Mouse (Mus musculus) bone marrow, adult 2 months (tissue): ENCODE data around the gene Lsamp. TPM values are rescaled to one million over a fixed set of nuclear protein-coding genes. Genes with fewer than 3 reads are reported as not detected.

Source experiments
- H3K27ac ChIP-seq: fragments of 200-500 bp; 2 replicates; pipeline ENCODE4 v1.5.1; 2012; ENCODE audit warnings: low read depth, mild to moderate bottlenecking, control low read depth, inconsistent platforms, low read length; ENCODE audit not compliant: control insufficient read depth, poor library complexity, insufficient read depth
- H3K4me1 ChIP-seq: fragments of 200-500 bp; 2 replicates; pipeline ENCODE4 v1.6.1; 2011; ENCODE audit warnings: low read length; ENCODE audit not compliant: control insufficient read depth, insufficient read depth
- H3K4me3 ChIP-seq: fragments of 200-500 bp; replicated peaks from 2 replicates; pipeline ENCODE3; 2011; ENCODE audit warnings: mild to moderate bottlenecking, low read depth, low read length, control low read depth; ENCODE audit not compliant: control insufficient read depth
- CTCF ChIP-seq: fragments of 200-500 bp; IDR thresholded peaks from 2 replicates; pipeline ENCODE4 v1.5.1; 2011; ENCODE audit warnings: low read length, control low read depth; ENCODE audit not compliant: control insufficient read depth, insufficient read depth
- POLR2A ChIP-seq: fragments of 200-500 bp; IDR thresholded peaks from 2 replicates; pipeline ENCODE4 v1.6.1; 2011; ENCODE audit warnings: low read depth, mild to moderate bottlenecking, control low read depth, low read length, borderline replicate concordance; ENCODE audit not compliant: control insufficient read depth
- WGBS: fragments of 180-500 bp; shearing (Covaris S2); methylation state at CpG from one replicate; pipeline ENCODE4 v1.1.7; 2018; 5-methylcytosine and 5-hydroxymethylcytosine counted together
- polyA plus RNA-seq: library from polyadenylated mRNA; stranded (reverse); fragments of >200 nt; gene quantifications from 2 replicates; pipeline ENCODE4 v1.2.4, GENCODE M21; 2011; ENCODE audit warnings: low replicate concordance; ENCODE audit not compliant: missing spikeins, insufficient read depth, insufficient read length

Gene Lsamp
- polyA plus RNA-seq, 1 experiment, result not detected

GRCm38 (mm10) chr16:40942266-40942665 lies 958.1 kb downstream of the Lsamp start:
- Histone ChIP-seq H3K4me1 (no peaks in the 10 kb centered on the region), H3K27ac (no peak overlapping the region), H3K4me3 (no peak overlapping the region)
- TF ChIP-seq CTCF (no peak), POLR2A (no peak)
- 77% methylated on average over 3 of the region's 3 CpGs for WGBS

- TF ChIP-seq CTCF, result no peak
- no peak for TF ChIP-seq POLR2A
- Histone ChIP-seq H3K4me3 (no peak overlapping the region), H3K27ac (no peak overlapping the region), H3K4me1 (no peaks in the 10 kb centered on the region)
- WGBS, result 12% methylated on average over 1 of the region's 1 CpGs
These were observed 961.7 kb downstream of the Lsamp start for GRCm38 (mm10) chr16:40945834-40946233.

- Histone ChIP-seq H3K27ac (no peak overlapping the region), H3K4me3 (no peak overlapping the region), H3K4me1 (no peaks in the 10 kb centered on the region)
- no peak for TF ChIP-seq POLR2A
These were observed 963.9 kb downstream of the Lsamp start for GRCm38 (mm10) chr16:40948013-40948412.

- H3K27ac ChIP-seq, result no peak overlapping the region
- no peak overlapping the region for H3K4me3 ChIP-seq
- H3K4me1 ChIP-seq, result no peaks in the 10 kb centered on the region
- WGBS, result 39% methylated on average over 2 of the region's 2 CpGs
- TF ChIP-seq POLR2A (no peak), CTCF (no peak)
These were observed 975.0 kb downstream of the Lsamp start for GRCm38 (mm10) chr16:40959211-40959610.

- H3K4me3 ChIP-seq, result no peak overlapping the region
- no peak overlapping the region for H3K27ac ChIP-seq
- no peaks in the 10 kb centered on the region for H3K4me1 ChIP-seq
- TF ChIP-seq POLR2A (no peak), CTCF (no peak)
- 73% methylated on average over 1 of the region's 1 CpGs for WGBS
These were observed 976.4 kb downstream of the Lsamp start for GRCm38 (mm10) chr16:40960586-40960985.

GRCm38 (mm10) chr16:40968088-40968860 lies 984.1 kb downstream of the Lsamp start:
- Histone ChIP-seq H3K4me3 (no peak overlapping the region), H3K4me1 (no peaks in the 10 kb centered on the region), H3K27ac (no peak overlapping the region)
- 20% methylated on average over 17 of the region's 17 CpGs for WGBS
- TF ChIP-seq POLR2A (no peak), CTCF (no peak)

- WGBS, result 62% methylated on average over 3 of the region's 3 CpGs
- Histone ChIP-seq H3K4me1 (no peaks in the 10 kb centered on the region), H3K27ac (no peak overlapping the region), H3K4me3 (no peak overlapping the region)
- TF ChIP-seq POLR2A (no peak), CTCF (no peak)
These were observed 987.2 kb downstream of the Lsamp start for GRCm38 (mm10) chr16:40971382-40971781.

- Histone ChIP-seq H3K4me1 (no peaks in the 10 kb centered on the region), H3K4me3 (no peak overlapping the region), H3K27ac (no peak overlapping the region)
- 58% methylated on average over 2 of the region's 2 CpGs for WGBS
- no peak for TF ChIP-seq POLR2A
- no peak for TF ChIP-seq CTCF
These were observed 989.9 kb downstream of the Lsamp start for GRCm38 (mm10) chr16:40974084-40974483.

GRCm38 (mm10) chr16:40983026-40983425 lies 998.9 kb downstream of the Lsamp start:
- Histone ChIP-seq H3K27ac (no peak overlapping the region), H3K4me3 (no peak overlapping the region), H3K4me1 (no peaks in the 10 kb centered on the region)
- no peak for TF ChIP-seq CTCF
- TF ChIP-seq POLR2A, result no peak
- WGBS, result 66% methylated on average over 3 of the region's 3 CpGs
